Mouse (Mus musculus): Measurements from ENCODE around the gene Sar1b.

Gene Sar1b

DNA sequence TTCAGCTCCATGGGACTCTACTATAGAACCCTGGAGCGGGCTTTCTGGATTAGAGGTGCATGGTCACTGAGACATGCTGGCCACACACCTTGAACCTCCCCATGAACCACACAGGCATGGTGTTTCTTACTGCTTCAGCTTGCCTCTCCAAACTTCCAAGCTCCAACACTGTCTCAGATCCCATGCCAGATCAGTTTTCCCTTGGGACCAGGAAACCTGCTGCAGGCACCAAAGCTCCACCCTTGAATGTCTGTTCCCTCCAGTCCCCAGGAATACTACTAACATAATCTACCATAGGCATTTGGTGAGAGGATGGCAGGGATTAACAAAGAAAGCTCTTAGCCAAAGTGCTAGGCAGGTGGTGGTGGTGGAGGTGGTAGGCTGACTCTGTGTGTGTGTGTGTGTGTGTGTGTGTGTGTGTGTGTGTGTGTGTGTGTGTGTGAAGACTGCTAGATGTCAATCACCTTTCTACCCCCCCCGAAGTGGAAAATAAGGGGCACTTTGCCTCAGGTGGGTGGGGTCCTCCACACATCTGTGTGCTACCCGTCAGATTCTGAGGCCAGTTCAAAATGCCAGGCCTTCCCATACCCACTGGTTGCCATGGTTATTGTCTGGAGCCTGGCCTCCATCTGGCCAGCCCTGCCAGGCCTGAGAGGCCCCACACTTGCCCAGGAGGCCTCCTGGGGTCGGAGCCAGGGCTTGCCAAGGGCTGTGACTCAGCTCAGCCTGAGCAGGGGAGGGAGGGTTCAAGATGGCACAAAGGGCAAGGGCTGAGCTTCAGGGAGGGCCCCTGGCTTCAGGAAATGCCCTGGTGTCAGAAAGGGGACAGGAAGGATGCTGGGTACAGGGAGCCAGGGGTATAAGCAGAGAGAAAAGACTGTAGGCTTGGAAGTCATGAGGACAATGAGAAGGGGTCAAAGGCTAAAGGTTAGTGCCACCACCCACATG lies 68.7 kb downstream of the Sar1b start:
- no peak for DNase-seq (ENCODE audit: low spot score)

DNA sequence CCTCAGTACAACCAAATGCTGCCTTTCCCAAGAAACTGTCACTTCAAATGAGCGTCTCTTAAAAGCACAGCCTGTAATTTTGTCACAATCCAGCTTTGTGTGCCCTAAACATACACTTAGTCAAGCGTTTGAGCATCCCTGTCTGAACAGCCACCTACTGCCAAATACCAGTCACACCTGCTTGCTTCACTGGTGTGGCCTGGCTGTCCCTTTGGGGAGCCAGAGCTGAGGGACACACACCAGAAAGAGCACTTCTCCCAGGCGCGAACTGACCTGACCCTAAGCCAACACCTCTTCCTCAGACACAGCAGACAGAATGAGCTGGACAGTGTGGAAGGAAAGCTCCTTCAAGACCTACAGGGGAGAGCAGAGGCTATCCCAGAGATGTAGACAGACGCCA lies 69.5 kb downstream of the Sar1b start:
- no peak for DNase-seq (ENCODE audit: low spot score)

DNA sequence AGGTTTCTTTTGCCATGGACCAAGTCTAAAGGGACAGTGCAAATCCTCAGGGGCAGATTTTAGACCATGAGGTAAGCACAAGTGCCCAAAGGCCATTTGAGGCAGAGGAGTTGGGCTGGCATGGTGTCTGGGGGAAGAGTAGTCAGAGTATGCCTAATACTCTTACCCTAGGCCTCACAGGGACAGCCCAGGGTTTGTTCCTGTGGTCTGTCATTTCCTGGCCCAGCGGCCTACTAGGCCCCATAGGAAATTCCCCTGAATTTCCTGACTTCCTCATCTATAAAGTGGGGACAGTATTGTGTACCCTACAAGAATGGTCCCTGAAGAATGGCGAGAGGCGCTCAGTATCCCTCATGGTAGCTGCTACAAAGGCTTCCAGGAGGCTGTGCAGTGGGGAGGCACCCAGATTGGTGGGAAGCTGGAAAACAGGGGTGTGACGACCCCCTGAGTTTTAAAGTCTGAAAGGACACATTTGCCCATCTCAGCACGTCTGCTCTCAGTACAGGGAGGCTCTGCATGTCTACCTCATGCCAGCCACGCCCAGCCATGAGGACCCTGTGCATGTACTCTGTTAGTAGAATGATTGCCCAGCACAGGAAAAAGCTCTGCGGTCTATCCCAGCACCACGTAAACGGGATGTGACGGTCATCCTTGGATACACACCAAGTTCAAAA lies 70.0 kb downstream of the Sar1b start:
- DNase-seq (ENCODE audit: low spot score) = no peak

DNA sequence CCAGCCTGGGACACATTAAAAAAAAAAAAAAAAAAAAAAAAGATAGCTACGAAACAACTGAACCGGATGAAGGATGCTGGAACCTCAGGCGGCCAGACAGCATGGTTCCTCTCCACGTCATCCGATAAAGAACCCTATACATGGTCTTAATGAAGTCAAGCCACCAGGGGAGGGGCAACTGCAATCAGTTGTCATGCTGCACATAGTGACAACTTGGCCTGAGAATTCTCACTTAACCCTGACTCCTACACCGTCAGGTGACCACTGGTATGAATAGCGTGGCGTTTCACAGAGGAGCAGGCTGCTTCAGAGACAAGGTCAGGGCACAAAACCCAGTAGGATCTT lies 70.6 kb downstream of the Sar1b start:
- no peak for DNase-seq (ENCODE audit: low spot score)

DNA sequence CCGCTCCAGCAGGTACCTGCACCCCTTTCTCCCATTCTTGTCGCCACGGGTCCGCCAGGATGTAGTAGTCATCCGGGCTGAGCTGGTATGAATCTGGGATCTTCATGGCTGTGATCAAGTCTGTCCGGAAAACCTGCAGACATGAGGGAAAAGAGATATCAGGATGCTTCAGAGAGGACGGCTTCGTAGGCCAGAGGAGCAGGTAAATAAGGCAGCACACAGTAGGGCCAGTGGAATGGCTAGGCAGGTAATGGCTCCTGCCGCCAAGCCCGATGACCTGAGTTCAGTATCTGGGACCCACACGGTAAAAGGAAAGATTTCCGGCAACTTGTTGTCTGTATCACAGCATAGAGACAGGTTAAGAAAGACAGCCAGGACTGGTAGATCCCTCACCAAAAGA lies 72.1 kb downstream of the Sar1b start:
- DNase-seq (ENCODE audit: low spot score) = no peak

DNA sequence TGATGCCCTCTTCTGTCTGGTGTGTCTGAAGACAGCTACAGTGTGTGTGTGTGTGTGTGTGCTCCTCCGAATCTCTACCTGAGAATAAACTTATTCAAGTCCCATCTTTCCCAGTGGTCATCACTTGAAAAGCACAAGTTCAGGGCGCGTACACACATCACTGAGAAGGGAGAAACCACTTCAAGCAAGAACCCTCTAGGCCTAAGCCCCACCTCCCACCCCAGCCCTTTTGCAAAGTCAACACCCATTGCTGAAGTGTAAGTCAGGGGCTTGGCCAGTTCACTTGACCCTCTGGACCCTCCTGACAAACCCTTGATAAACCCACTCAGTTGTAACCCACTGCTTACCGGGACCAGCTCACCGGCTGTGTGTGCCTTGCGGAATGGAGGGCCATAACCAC lies 73.0 kb downstream of the Sar1b start:
- DNase-seq (ENCODE audit: low spot score) = no peak

DNA sequence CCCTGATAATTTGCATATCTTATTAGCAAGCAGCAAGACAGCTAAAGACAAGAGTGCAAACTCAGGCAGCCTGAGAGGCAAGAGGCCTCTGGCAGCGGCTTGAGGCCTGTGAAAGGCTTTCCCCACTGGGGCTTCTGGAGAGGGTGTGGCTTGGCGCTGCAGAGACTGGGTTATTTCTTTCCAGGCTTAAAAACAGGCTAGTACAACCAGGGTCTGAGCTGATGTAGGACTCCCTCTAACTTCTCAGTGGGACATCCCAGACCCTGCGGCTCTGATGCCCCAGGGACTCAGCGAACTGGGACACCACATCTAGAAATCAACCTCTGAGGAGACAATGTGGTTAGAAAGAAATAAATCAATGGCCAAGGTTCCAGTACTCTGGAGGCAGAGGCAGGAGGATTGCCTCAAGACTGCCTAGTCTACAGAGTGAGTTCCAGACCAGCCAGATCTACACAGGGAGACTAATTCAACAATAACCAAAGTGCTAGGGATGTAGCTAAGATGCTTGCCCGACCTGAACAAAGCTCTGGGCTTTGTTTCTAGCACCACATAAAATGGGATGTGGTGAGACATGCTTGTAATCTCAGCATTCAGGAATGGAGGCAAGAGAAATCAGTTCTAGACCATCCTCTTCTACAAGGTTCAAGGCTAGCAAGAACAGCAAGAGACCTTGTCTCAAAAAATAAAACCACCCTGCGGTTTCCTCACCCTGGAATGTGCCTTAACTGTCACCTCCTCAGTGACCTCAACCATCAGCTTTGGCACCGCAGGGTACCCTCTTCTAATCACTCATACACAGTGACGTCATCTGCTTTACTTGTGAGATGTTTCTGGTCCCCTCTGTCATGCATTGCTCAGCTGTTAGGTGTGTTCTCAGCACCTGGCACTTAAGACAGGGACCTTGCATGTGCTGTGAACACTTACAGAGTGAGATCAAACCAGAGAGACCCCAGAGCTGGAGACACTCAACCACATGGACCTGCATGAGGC lies 74.0 kb downstream of the Sar1b start:
- no peak for DNase-seq (ENCODE audit: low spot score)

DNA sequence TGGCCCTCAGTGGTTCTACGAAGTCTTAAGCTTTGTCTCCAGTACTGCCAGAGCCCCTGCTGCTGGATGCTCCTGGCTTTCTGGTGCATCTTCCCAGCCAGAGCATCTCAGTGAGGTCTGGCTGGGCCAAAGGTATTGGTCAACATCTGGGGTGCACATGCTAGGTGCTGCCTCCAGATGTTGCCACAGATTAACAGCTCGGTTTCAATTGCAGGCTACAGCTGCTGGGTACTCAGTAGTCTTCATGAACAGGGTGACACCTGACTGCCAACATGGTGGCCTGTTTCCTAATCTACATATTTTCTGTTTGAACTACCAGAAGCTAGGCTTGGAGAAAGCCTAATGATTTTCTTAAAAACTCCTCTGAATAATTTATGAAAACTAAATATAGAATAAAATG lies 75.6 kb downstream of the Sar1b start:
- DNase-seq (ENCODE audit: low spot score) = no peak

DNA sequence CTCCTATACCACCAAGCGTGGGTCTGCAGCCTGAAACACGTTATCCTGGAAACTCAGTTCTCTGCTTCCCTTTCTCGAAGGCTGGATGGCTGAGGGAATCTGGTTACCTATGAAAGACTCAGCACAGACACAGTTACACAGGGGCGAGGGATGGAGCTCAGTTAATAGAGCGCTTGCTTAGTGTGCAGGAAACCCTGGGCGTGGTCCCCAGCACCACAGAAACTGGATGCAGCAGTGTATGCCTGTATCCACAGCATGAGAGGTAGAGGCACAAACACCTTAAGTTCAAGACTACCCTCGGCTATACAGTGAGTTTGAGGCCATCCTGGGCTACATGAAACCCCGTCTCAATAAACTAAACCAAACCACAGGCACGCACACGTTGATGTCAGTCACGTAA lies 76.5 kb downstream of the Sar1b start:
- no peak for DNase-seq (ENCODE audit: low spot score)

DNA sequence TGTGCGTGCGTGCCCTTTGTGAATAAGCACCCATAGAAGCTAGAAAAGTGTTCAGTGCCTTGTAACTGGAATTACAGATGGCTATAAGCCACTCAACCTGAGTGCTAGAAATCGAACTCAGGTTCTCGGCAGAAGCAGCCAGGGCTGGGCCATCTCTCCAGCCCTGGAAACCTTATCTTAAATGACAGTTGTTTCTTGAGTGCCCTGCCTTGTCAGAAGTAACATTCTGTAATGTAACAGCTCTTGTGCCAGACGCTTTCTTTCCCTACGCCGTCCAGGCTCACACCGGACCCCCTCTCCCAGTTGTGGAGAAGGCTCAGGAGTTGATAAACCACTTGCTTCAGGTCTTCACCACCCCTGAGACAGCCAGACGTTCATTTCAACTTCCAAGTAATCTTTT lies 77.2 kb downstream of the Sar1b start:
- DNase-seq (ENCODE audit: low spot score) = no peak

DNA sequence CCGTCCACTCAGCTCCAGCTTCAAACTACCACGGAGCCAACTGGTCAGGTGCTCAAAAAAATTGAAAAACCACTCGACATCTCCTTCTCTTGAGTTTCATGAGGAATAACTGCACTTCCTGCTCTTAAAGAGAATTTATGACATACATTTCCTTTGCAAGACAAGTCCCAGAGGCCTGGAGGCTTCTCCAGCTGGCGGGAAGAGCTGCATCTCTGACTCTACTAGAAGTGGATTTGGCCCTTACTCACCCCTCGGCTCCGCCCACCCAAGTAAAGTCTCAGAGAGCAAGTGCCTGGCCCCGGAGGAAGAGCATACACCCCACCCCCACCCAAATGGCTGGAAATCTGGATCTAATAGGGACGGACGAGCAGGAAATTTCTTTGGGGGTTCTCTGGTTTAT lies 77.7 kb downstream of the Sar1b start:
- DNase-seq (ENCODE audit: low spot score) = no peak
